ENCODE assay signal across 14 mouse cellular contexts in genomic region chr12:76573381-76573780, GRCm38 (mm10).
"Had no signal": no experiment of that assay in that cellular context is flagged by ENCODE, and none has a peak within 500 bp of the region (broad histone marks: within the 10 kb centered on the region; RNA-seq: fewer than 3 reads in every experiment).

No protein-coding gene starts in this region.

- H3K4me2 ChIP-seq: limb, embryonic 15.5 days; liver, embryonic 12.5 days; lung, embryonic 14.5 days; midbrain, embryonic 13.5 days; neural tube, embryonic 15.5 days had no signal

- ATAC-seq: hindbrain, postnatal 0 days; liver, embryonic 12.5 days had no signal

- H3K9me3 ChIP-seq: limb, embryonic 15.5 days; liver, embryonic 12.5 days; megakaryocyte, embryonic 14.5 days; midbrain, embryonic 13.5 days; neural tube, embryonic 15.5 days had no signal

- H3K27ac ChIP-seq: hindbrain, postnatal 0 days; left cerebral cortex, adult 2 months; limb, embryonic 15.5 days; liver, embryonic 12.5 days; macrophage; midbrain, embryonic 13.5 days; neural tube, embryonic 15.5 days had no signal

- H3K27me3 ChIP-seq: limb, embryonic 15.5 days; midbrain, embryonic 13.5 days; neural tube, embryonic 15.5 days had no signal

- H3K4me1 ChIP-seq: neural tube, embryonic 15.5 days had no signal

- H3K4me3 ChIP-seq: left cerebral cortex, adult 2 months; limb, embryonic 15.5 days; liver, embryonic 12.5 days; megakaryocyte, embryonic 14.5 days; midbrain, embryonic 13.5 days; myocyte; neural tube, embryonic 15.5 days had no signal

- H3K36me3 ChIP-seq: midbrain, embryonic 13.5 days; neural tube, embryonic 15.5 days had no signal

- DNase-seq: lung, embryonic 14.5 days; lung, postnatal 10 days; right cerebral cortex, adult 18-20 months; right cerebral cortex, postnatal 25 days; thymus, postnatal 36 days had no signal

- H3K9ac ChIP-seq: limb, embryonic 15.5 days; liver, embryonic 12.5 days; lung, embryonic 14.5 days; midbrain, embryonic 13.5 days; neural tube, embryonic 15.5 days had no signal
